Mouse (Mus musculus): Measurements from ENCODE around the gene Cdsn. TPM values are rescaled to one million over a fixed set of nuclear protein-coding genes. Genes with fewer than 3 reads are reported as not detected.

Cdsn gene
- polyA plus RNA-seq, 1 experiment from 2014 or later, result not detected

GRCm38 (mm10) chr17:35556186-35556765 lies 4.3 kb downstream of the Cdsn start:
- no peak overlapping the region for H3K9ac ChIP-seq
- H3K27ac ChIP-seq, result no peak overlapping the region
- H3K4me1 ChIP-seq, result no peaks in the 10 kb centered on the region
- no peaks in the 10 kb centered on the region for H3K9me3 ChIP-seq
- ATAC-seq (ENCODE audit: low FRiP score, low read depth), result no peak
- H3K27me3 ChIP-seq (replicated peaks), result no peaks in the 10 kb centered on the region
- WGBS, result 93% methylated on average over 13 of the region's 13 CpGs
- no peaks in the 10 kb centered on the region for H3K36me3 ChIP-seq
- H3K4me2 ChIP-seq (replicated peaks), result no peak overlapping the region
- H3K4me3 ChIP-seq, result no peak overlapping the region

GRCm38 (mm10) chr17:35556812-35557211 lies 4.9 kb downstream of the Cdsn start:
- no peak overlapping the region for H3K9ac ChIP-seq
- no peak overlapping the region for H3K4me3 ChIP-seq
- H3K36me3 ChIP-seq, result no peaks in the 10 kb centered on the region
- 36% methylated on average over 5 of the region's 5 CpGs for WGBS
- H3K27ac ChIP-seq, result no peak overlapping the region
- H3K4me1 ChIP-seq, result no peaks in the 10 kb centered on the region
- H3K4me2 ChIP-seq (replicated peaks), result no peak overlapping the region
- ATAC-seq (ENCODE audit: low FRiP score, low read depth), result 0 out of 2 replicates have a peak, but pooled peaks have one; percentile 14
- no peaks in the 10 kb centered on the region for H3K9me3 ChIP-seq
- H3K27me3 ChIP-seq (replicated peaks), result no peaks in the 10 kb centered on the region

- Histone ChIP-seq H3K36me3 (no peaks in the 10 kb centered on the region), H3K4me2 (replicated peaks) (no peak overlapping the region), H3K9me3 (no peaks in the 10 kb centered on the region), H3K4me1 (no peaks in the 10 kb centered on the region), H3K4me3 (no peak overlapping the region), H3K27me3 (replicated peaks) (no peaks in the 10 kb centered on the region), H3K9ac (no peak overlapping the region), H3K27ac (no peak overlapping the region)
- WGBS, result 79% methylated on average over 9 of the region's 9 CpGs
- ATAC-seq (ENCODE audit: low FRiP score, low read depth), result no peak
Observed at GRCm38 (mm10) chr17:35557351-35557750, 5.4 kb downstream of the Cdsn start.

- Histone ChIP-seq H3K9me3 (no peaks in the 10 kb centered on the region), H3K9ac (no peak overlapping the region), H3K27me3 (replicated peaks) (no peaks in the 10 kb centered on the region), H3K36me3 (no peaks in the 10 kb centered on the region), H3K27ac (no peak overlapping the region), H3K4me1 (no peaks in the 10 kb centered on the region), H3K4me2 (replicated peaks) (no peak overlapping the region), H3K4me3 (no peak overlapping the region)
- 67% methylated on average over 8 of the region's 8 CpGs for WGBS
- no peak for ATAC-seq (ENCODE audit: low FRiP score, low read depth)
Observed at GRCm38 (mm10) chr17:35558216-35558615, 6.3 kb downstream of the Cdsn start.

GRCm38 (mm10) chr17:35567150-35567549 lies 15.2 kb downstream of the Cdsn start, which contains the start of gene 2300002M23Rik:
Gene 2300002M23Rik, plus strand, starts transcription at chr17:35567450.
- H3K27me3 ChIP-seq (replicated peaks), result peaks cover 13% of the 10 kb centered on the region
- H3K4me1 ChIP-seq, result peaks cover 14% of the 10 kb centered on the region
- H3K4me2 ChIP-seq (replicated peaks), result no peak within 1 kb of the TSS
- no peak within 1 kb of the TSS for H3K9ac ChIP-seq
- WGBS, result 60% methylated on average over 3 of the region's 3 CpGs
- no peak for ATAC-seq (ENCODE audit: low FRiP score, low read depth)
- H3K4me3 ChIP-seq, result no peak within 1 kb of the TSS
- no peaks in the 10 kb centered on the region for H3K36me3 ChIP-seq
- no peaks in the 10 kb centered on the region for H3K9me3 ChIP-seq
- no peak within 1 kb of the TSS for H3K27ac ChIP-seq

- Histone ChIP-seq H3K9ac (no peak overlapping the region), H3K9me3 (no peaks in the 10 kb centered on the region), H3K4me2 (replicated peaks) (no peak overlapping the region), H3K4me3 (no peak overlapping the region), H3K4me1 (peaks cover 14% of the 10 kb centered on the region), H3K36me3 (no peaks in the 10 kb centered on the region), H3K27ac (no peak overlapping the region), H3K27me3 (replicated peaks) (peaks cover 13% of the 10 kb centered on the region)
- WGBS, result 26% methylated on average over 9 of the region's 9 CpGs
- no peak for ATAC-seq (ENCODE audit: low FRiP score, low read depth)
Observed at GRCm38 (mm10) chr17:35567767-35568166, 15.8 kb downstream of the Cdsn start.

- H3K4me3 ChIP-seq, result peak overlapping the region; percentile 19
- no peak overlapping the region for H3K27ac ChIP-seq
- peak; percentile 74 for ATAC-seq (ENCODE audit: low FRiP score, low read depth)
- peaks cover 13% of the 10 kb centered on the region for H3K27me3 ChIP-seq (replicated peaks)
- WGBS, result 3% methylated on average over 28 of the region's 28 CpGs
- H3K4me1 ChIP-seq, result peaks cover 14% of the 10 kb centered on the region
- peak overlapping the region; percentile 60 for H3K4me2 ChIP-seq (replicated peaks)
- no peaks in the 10 kb centered on the region for H3K36me3 ChIP-seq
- H3K9ac ChIP-seq, result peak overlapping the region; percentile 45
- no peaks in the 10 kb centered on the region for H3K9me3 ChIP-seq
Observed at GRCm38 (mm10) chr17:35569091-35569944, 17.4 kb downstream of the Cdsn start.

- no peak overlapping the region for H3K9ac ChIP-seq
- no peaks in the 10 kb centered on the region for H3K36me3 ChIP-seq
- peak; percentile 52 for ATAC-seq (ENCODE audit: low FRiP score, low read depth)
- no peak overlapping the region for H3K4me3 ChIP-seq
- WGBS, result 38% methylated on average over 14 of the region's 14 CpGs
- H3K27me3 ChIP-seq (replicated peaks), result peaks cover 13% of the 10 kb centered on the region
- H3K4me1 ChIP-seq, result peaks cover 14% of the 10 kb centered on the region
- H3K27ac ChIP-seq, result no peak overlapping the region
- H3K9me3 ChIP-seq, result no peaks in the 10 kb centered on the region
- no peak overlapping the region for H3K4me2 ChIP-seq (replicated peaks)
Observed at GRCm38 (mm10) chr17:35570836-35571235, 18.9 kb downstream of the Cdsn start.

GRCm38 (mm10) chr17:35571477-35571876 lies 19.5 kb downstream of the Cdsn start:
- Histone ChIP-seq H3K36me3 (no peaks in the 10 kb centered on the region), H3K4me3 (no peak overlapping the region), H3K9ac (no peak overlapping the region), H3K27me3 (replicated peaks) (peaks cover 13% of the 10 kb centered on the region), H3K9me3 (no peaks in the 10 kb centered on the region), H3K27ac (no peak overlapping the region), H3K4me1 (peaks cover 14% of the 10 kb centered on the region), H3K4me2 (replicated peaks) (no peak overlapping the region)
- ATAC-seq (ENCODE audit: low FRiP score, low read depth), result no peak
- 96% methylated on average over 7 of the region's 7 CpGs for WGBS

- Histone ChIP-seq H3K36me3 (no peaks in the 10 kb centered on the region), H3K27me3 (replicated peaks) (no peaks in the 10 kb centered on the region), H3K9ac (no peak overlapping the region), H3K4me2 (replicated peaks) (no peak overlapping the region), H3K4me3 (no peak overlapping the region), H3K4me1 (no peaks in the 10 kb centered on the region), H3K27ac (no peak overlapping the region), H3K9me3 (no peaks in the 10 kb centered on the region)
- 21% methylated on average over 6 of the region's 6 CpGs for WGBS
- no peak for ATAC-seq (ENCODE audit: low FRiP score, low read depth)
Observed at GRCm38 (mm10) chr17:35578211-35578610, 26.3 kb downstream of the Cdsn start.

GRCm38 (mm10) chr17:35582900-35583299 lies 31.0 kb downstream of the Cdsn start:
- no peak for ATAC-seq (ENCODE audit: low FRiP score, low read depth)
- H3K9ac ChIP-seq, result no peak overlapping the region
- 85% methylated on average over 1 of the region's 1 CpGs for WGBS

GRCm38 (mm10) chr17:35584330-35584937 lies 32.5 kb downstream of the Cdsn start:
- no peaks in the 10 kb centered on the region for H3K36me3 ChIP-seq

More at GRCm38 (mm10) chr17:35582900-35583299, 31.0 kb downstream of the Cdsn start:
- H3K27ac ChIP-seq, result no peak overlapping the region
- no peaks in the 10 kb centered on the region for H3K9me3 ChIP-seq
- H3K4me2 ChIP-seq (replicated peaks), result no peak overlapping the region
- no peaks in the 10 kb centered on the region for H3K36me3 ChIP-seq
- no peaks in the 10 kb centered on the region for H3K27me3 ChIP-seq (replicated peaks)
- H3K4me1 ChIP-seq, result no peaks in the 10 kb centered on the region
- no peak overlapping the region for H3K4me3 ChIP-seq

More at GRCm38 (mm10) chr17:35584330-35584937, 32.5 kb downstream of the Cdsn start:
- H3K9me3 ChIP-seq, result no peaks in the 10 kb centered on the region
- H3K9ac ChIP-seq, result no peak overlapping the region
- no peak overlapping the region for H3K27ac ChIP-seq
- H3K27me3 ChIP-seq (replicated peaks), result no peaks in the 10 kb centered on the region
- H3K4me1 ChIP-seq, result no peaks in the 10 kb centered on the region
- no peak overlapping the region for H3K4me3 ChIP-seq
- WGBS, result 17% methylated on average over 16 of the region's 16 CpGs
- peak; percentile 50; the same call in 1 of the 2 replicates for ATAC-seq (ENCODE audit: low FRiP score, low read depth)
- H3K4me2 ChIP-seq (replicated peaks), result peak overlapping the region; percentile 47
